Mouse (Mus musculus) urinary bladder, postnatal 4 days (tissue): Measurements from ENCODE around the gene Akap6.
A peak's percentile ranks its signal among the peaks of the same experiment; 100 is the strongest.

Source experiments
- DNase-seq, 2 experiments: peaks; one replicate each; pipeline ENCODE4 v3.0.0; 2021 to 2022; ENCODE audit warnings: low spot score in 2 of 2

Akap6 gene

DNA sequence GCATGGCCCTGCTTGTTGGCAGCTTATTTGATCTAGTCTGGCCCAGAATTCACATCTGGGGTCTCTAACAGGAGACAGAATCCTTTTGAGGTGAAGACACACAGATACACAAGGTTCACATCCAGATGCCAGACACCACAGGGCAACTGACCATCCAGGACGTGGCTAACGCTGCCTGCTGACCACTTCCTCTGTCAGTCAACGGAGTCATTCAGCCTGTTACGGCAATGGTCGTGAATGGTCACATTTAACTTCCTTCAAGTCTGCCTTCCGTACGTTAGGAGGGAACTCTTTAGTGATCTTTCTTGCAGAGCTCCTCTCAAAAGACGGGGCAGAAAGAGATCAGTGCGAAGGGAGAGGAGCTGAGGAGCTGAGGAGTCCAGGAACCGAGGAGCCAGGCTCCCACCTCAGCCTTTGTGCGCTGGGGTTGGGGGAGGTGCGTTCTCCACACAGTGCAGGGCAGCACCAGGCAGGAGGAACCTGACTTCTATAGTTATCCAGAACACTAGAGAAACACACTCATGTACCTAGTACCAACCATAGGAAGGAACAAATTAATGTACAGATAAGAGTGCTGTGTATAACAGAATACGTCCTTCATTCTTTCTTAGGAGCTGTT lies 209.4 kb downstream of the Akap6 start:
- DNase-seq: no peak

DNA sequence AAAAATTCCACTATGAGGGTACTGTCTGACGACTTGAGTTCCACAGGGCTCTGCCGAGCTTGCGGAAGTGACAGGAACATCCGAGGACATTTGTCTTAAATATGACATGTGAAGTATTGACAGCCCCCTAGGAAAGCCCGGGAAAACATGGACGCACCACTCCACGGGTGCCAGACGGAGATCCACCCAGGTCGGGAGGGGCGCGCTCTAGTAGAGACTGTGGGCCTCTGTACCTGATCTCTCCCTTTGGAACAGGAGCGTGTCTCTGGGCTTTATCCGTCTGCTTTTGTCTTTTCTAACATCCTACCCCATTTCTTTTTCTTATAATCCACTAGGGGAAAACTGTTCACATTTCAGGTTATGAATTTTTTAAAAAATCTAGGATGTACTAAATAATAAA lies 211.2 kb downstream of the Akap6 start:
- DNase-seq: no peak

DNA sequence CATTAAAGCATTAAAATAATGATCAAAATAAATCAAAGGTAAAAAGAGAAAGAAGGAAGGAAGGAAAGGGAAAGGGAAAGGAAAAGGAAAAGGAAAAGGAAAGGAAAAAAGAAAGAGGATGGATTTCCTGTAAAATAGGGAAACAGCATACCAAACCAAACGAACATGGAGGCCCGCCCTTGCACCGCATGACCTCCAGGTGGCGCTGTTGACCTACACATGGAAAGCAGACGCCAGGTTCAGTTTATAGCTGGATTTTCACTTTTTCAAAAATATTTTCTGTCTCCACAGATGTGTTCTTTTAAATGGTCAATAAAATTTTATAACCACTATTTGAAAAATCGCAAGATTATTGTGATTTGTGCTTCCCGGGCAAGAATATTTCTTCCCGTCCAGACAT lies 211.6 kb downstream of the Akap6 start:
- peak; percentile 52 to 85 for DNase-seq

DNA sequence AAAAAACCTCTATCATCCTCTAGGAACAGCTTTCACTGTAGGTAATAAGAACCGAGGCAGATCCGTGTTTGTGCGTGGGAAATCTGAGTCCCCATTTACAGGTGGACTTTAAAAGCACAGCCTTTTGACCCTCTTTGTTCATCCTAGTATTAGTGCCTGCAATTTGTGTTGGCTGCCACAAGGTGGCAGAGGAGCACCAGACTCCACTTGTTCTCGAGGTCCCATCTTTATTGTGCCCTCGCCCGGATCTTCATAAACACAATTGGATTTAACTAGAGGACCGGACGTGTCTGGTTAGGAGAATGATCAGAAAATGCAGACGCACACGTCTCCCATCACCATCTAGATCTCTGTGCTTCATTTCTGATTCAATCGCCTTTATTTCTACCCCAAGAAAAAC lies 219.8 kb downstream of the Akap6 start:
- no peak for DNase-seq

DNA sequence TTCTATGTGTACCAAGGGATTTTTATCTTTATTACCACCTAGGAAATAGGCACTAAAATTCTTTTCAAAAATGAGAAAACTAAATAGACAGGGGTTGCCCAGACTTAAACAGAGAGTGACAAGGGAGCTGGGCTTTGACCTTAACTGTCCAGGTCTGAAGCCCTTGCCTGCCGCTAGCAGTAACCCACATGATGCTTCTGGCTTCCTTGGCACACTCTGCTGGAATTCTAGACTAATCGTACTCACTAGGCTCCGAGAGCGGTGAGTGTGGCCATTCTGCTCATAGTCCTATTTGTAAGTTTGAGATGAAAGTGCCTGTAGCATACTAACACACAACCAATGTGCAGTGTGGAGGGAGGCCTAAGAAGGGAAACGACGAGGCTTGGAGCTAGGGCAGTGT lies 223.3 kb downstream of the Akap6 start:
- DNase-seq: no peak

DNA sequence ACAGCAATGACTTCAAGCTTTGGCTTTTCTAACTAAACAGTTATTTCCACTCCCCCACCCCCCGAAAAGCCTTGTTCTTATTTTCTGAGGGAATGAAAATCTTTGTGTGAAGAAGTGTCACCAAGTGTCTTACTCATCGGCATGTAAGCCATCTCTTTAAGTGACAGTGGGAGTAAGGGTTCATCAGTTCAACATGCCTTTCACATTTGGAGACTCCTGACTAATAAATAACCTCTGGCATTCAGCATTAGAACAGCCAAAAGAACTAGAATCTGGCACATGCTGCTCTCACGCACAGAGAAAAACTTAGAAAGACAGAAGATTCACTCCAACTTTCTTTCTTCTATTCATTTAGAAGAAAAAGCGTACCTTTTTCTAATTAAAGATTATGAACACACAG lies 226.3 kb downstream of the Akap6 start:
- DNase-seq: no peak

DNA sequence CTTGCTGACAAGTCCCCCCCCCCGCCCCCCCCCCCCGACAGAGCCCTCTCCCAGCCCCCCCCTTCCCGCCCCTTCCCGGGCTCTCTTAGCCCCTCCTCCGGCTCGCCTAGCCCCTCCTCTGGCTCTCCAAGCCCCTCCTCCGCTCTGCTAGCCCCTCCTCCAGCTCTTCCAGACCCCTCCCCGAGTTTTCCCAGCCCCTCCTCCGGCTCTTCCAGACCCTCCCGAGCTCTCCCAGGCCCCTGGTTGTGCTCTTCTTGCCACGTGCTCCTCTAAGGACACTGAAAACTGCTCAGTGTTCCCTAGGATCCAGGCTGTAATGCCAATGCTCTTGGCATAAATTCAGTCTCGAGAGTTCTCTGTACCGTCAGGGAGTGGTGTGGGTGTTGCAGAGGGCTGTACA lies 234.6 kb downstream of the Akap6 start:
- no peak for DNase-seq

DNA sequence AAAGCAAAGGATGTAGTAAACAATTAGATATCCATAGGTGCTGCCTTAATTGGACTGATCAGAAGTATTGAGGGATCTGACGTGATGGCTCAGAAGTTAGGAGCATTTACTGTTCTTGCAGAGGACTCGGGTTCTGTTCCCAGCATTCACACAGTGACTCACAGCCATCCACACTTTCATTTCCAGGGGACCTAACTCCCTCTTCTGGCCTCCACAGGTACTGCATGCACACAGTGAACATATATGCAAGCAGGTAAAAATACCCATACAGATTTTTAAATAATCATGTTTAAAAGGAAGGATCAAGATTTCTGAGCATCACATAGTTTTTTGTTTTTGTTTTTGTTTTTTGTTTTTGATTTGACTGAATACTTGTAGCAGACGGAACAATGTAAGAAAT lies 235.8 kb downstream of the Akap6 start:
- DNase-seq: no peak

DNA sequence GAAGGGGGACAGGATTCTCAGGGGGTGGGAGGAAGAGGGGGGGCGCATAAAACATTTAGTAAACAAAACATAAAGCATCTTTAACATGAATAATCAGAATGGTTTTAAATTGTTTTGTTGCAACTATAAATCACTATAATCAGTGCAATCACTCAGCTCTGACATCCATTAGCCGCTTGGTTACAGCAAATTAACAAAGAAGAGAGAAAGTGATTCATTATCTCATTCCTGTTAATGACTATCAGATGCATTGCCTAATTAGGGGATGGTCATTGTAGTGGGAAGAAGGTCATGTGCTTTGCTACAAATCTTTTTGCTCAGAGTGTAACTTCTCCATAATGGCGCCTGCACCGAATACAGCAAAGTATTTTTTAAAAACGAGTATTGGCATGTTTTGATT lies 239.6 kb downstream of the Akap6 start:
- no peak for DNase-seq

DNA sequence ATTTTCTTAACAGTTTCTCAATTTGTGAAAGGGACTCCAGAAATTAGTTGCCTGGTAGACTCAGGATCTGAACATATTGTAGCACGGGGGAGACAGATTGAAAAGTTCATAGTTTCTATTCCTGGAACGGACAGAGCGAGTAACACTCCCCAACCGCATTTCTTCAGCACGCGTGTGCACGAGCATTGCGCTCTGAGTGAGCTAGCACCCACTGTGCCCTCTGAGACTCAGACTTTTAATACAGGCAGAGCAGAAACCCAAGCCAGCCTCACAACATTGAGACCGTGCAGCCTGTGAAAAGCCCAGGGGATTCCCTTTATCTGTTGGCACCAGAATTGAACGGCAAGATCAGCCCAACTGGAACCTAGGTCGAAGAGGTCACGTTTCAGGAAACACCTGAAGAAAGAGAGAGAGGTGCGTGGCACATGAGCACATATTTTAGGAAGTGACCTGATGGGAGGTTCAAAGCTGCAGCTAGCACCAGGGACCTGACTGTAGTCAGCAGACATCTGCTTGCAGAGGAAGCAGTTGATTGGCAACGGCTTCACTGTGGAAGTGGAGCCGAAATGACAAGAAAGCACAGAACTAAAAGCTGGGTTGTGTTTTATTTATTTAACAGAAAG lies 240.3 kb downstream of the Akap6 start:
- DNase-seq: no peak

DNA sequence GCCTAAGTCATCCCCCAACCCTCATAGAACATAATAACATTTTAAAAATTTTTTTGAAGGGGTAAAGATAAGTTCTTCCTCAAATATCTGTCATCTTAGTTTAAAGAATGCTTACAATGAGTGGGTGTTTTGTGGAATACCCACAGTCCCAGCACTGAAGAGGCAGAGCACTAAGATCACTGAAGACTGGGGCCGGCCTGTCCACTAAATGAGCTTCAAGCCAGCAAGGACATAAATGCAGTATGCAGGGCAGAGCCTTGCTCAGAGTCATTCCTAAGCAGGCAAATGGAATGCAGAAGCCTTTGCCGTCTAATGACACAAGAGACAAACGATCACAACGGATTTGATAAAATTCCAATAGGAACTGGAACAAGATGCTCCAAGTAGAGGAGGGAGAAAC lies 242.8 kb downstream of the Akap6 start:
- no peak for DNase-seq

DNA sequence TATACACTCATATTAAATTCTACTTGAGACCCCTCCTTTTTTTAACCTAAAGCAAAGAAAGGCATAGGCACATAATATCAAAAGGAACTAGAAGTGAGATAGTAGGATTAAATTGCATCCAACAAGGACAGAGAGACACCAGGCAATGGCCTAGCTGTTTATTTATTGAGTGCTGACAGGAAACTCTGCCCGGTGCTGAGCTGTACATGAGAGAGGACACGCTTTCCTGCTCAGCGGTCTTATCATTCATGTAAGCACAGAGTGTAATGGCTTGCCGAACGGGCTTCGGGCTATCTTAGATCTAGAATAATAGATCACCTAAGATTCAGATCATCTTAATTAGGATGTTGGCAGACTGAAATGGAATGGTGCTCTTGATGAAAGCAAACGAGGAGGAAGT lies 245.1 kb downstream of the Akap6 start:
- DNase-seq: no peak

DNA sequence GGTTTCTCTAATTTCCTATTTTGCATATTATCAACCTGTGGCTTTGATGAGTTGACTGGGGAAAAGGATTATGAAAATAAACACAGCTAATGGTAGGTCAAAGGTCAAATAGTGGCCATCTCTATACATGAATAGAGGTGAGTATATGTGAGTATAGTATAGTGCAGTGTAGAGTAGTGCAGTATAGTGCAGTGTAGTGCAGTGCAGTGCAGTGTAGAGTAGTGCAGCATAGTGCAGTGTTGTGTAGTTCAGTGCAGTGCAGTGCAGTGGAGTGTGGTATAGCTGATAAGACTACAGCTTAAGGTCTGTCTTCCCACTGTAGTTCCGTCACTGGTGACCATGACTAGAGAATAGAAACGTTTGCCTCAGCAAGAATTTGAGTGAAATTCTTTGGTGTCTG lies 245.8 kb downstream of the Akap6 start:
- no peak for DNase-seq

DNA sequence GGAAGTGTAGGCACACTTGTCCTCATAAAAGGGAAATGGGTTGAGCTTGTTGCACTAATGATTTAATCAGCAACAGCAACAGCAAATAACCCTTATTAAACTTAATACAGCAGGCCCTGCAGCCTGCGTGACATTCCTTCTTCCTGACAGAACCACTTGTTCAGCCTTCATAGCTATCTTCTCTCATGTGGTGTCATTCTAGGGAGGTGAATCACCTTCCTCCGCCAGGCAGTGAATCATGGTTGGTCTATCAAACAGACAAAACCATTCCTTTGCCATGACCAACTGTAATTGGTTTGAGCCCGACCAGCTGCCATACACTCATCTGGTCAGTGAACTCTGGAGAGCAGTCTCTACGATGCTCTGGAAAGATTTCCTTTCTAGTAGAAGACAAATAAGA lies 251.5 kb downstream of the Akap6 start:
- DNase-seq: no peak

DNA sequence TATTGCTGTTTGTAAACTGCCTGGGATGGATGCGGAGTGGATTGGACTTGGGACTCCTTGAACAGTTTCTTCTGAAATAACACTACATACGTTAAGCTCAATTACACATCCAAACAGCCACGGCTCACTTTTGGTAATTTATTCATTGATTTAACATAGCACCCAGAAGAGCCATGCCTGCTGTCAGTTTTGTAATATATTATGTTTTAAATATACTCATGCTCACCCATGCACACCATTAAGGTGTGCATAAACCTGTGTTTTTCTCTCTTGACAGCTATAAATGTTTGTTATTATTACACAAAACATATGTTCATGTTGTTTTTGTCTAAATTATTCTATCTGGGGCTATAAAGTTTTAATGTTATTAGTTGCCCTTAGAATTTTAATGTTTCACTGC lies 258.4 kb downstream of the Akap6 start:
- DNase-seq: no peak

DNA sequence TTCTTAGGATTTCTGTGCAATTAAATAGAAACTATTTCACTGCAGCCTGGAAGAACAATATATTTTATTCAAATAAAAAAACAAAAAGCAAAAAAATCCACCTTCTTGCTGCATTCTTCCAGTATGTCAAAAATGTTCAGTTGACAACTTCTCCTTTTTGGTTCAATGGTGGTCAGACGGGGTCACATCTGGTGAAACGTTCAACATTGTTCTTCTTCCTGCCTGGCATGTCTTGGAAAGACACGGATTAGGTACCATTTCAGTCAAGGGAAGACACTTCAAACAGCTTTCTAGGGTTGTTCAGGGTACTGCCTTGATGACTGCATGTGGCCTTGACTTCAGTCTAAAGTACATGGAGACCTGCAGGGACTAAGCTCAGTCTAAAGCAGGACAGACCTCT lies 258.8 kb downstream of the Akap6 start:
- no peak for DNase-seq

DNA sequence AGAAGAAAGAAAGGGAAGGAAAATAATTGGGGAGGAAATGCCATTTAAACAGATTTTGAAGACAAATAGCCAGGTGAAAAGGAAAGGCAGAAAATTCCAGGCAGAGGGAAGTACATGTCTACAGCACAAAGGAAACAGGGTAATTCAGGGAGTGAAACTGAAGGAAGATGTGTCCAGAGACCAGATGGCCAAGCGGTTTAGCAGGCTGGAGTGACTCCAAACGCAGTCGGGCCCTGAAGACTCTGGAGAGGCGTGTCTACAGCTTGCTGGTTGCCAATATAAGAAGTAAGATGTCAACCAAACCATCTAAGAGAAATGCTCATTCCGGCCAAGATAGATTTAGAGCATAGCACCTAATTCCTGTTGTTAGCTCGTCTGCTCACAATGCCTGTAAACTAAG lies 292.6 kb downstream of the Akap6 start:
- no peak for DNase-seq

DNA sequence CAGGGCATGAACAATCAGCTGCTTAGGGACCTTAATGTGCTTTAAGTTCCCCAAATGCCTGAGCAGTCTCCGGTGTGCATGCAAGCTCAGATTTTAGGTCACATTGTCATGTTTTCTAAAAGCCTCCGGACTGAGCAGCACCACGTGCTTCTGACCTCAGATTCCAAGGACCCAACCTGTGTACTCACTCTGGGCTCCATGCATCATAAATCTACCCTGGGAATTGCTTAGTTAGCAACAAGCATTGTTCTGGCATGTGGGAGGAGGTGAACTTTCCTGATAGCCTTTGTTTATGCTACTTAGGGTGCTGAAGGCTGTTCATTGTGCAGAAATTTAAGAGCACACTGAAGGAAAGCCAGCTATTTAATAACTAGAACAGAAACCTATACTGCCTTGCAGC lies 313.2 kb downstream of the Akap6 start:
- DNase-seq: no peak

DNA sequence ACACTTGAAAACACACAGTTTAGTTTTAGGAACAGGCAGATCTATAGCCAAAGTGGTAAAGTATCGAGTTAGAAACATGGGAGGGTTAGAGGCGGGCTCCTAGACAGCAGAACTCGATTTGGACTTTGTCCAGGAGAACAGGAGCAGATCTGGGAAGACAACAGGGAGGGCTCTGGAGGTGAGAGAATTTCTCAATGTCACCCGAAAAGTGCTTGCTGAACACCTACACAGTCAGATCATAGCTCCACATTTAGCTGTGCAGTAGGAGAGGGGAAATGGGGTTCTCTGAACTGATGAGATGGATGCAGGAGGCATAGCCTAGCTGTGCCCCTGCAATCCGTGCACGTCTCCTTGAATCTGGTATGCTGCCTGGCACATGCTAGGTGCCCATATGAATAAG lies 315.4 kb downstream of the Akap6 start:
- DNase-seq: no peak

DNA sequence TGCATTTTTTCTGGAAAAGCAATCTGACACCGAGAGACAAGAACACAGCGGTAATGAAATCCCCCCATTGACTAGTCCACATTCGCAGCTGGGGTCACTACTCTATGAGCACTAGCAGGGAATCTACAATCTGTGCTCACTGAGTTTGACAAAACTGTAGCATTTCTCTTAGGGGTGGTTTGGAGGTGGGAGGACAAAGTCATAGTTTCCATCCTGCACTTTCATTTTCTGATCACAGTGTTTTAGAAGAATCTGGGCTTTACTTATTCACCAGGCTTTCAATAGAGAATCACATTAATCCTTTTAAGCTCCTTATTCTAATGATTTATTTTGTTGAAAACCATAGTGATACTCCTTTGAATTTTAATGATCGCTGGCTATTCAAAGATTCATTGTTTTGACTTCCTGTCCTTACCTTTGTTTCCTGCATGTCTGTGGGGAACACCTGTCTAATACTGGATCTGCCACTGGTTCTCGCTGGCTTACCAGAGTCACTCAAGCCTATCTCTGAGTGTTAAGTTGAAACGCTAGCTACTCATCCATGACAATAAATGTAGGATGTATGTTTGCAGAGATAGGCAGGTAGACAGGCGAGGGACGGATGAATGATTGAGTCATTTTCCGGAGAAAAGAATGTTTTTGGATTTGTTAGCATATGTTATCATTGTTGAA lies 325.5 kb downstream of the Akap6 start:
- no peak for DNase-seq

DNA sequence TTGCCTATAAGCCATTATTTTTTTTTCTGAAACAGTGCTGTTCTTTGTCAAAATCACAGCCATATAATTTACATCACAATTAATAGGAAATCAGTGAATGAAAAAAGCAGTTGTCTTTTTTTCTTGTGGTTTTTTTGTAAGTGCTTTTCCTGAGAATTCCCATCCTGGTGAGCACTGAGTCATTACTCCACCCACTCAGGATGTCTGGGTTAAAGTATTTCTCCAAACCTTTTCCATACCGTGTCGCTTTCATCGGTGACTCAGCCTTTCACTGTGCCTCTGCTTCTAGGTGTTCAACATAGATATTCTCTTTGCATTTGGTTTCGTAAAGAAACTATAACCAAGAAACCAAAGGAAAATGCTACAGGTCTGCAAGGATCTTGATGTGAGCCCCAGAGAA lies 328.1 kb downstream of the Akap6 start:
- DNase-seq: no peak

DNA sequence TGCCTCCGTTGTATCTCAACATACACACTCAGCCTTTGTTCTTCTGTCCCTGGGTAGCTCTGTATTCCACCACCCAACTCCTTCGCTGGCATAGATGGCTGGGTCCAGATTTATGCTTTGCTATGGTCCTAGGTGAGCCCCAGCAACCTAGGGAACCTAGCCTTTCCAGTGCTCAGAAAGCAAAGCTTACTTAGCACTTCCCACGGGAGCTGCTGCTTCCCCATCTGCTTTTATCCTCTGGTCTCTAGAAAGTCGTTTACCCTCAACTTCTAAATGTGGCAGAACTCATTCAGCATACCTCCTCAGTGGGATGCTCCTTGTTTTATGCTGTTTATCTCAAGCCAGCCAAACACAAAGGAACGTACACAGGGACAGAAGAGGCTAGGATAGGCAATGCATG lies 329.7 kb downstream of the Akap6 start:
- DNase-seq: no peak

DNA sequence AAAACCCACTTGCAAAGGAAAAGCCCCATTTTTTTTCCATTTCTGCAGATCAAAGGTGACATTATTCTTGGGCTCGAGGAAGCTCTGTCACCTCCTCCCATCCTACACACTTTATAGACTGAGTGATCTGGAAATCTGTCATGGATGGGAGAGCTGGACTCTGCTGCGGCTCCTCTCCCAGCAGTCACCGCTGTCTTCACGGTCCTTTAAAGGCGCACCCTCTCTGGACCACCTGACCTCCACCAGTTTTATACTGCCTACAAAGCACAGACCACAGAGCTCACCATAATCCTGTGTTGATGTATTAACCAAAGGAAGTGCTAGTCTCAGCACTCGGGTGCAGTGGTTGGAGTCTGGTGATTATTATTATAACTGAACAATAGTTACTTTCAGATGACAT lies 330.7 kb downstream of the Akap6 start:
- DNase-seq: no peak

DNA sequence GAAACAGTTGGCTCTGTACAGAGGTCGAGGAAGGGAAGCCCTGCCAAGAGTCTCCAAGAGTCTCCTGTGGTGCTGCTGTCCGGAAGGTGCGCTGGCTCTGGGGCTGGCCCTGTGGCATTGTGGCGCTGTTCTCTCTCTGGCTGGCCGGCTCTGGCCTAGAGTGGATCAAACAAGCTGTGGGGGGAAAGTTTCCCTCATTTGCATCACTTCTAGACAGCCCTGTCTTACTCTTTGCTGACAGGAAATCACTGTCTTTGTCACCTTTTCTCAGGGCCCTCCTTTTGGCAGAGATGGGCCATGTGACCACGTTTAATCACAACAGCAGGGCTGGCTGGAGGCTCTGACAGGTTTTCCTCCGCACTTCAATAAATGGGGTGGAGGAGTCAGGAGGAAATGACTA lies 333.6 kb downstream of the Akap6 start:
- DNase-seq: no peak
